Mouse (Mus musculus): ENCODE measurements around the gene Shmt2. TPM values are rescaled to one million over a fixed set of nuclear protein-coding genes. Genes with fewer than 3 reads are reported as not detected.
A peak's percentile ranks its signal among the peaks of the same experiment; 100 is the strongest.

The Shmt2 gene
- polyA plus RNA-seq, 1 experiment from 2014 or later: 64.8 TPM

DNA sequence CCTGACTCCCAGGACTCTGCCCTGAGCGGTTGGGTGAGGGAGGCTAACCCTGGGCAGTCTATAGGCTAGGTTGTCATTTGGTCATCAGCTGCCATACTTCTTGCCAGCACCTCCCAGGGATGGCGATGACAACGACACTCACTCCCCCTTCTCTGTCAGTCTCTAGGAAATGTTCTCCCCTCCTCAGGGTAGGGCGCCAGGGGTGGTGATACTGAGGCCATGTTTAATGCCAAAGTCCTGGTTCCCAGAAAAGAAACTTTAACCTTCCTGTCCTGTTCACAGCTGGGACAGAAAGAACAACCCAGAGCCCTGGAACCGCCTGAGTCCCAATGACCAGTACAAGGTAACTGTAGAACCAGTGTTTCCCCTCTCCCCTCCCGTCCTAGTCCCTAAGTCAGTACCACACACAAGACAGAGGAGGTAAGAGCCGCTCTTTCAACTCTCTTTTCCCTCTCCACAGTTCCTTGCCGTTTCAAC lies 6.2 kb downstream of the Shmt2 start:
- Histone ChIP-seq H3K9ac (no peak overlapping the region), H3K9me3 (no peaks in the 10 kb centered on the region), H3K36me3 (peaks cover 10% of the 10 kb centered on the region), H3K4me2 (peak overlapping the region; percentile 12; the same call in 1 of the 2 replicates), H3K27me3 (no peaks in the 10 kb centered on the region), H3K4me3 (no peak overlapping the region), H3K27ac (replicated peaks) (no peak overlapping the region; the same call in 1 of the 2 replicates), H3K4me1 (replicated peaks) (peaks cover 66% of the 10 kb centered on the region)
- no peak for ATAC-seq (ENCODE audit: low FRiP score, low read depth)
- 26% methylated on average over 8 of the region's 8 CpGs for WGBS

DNA sequence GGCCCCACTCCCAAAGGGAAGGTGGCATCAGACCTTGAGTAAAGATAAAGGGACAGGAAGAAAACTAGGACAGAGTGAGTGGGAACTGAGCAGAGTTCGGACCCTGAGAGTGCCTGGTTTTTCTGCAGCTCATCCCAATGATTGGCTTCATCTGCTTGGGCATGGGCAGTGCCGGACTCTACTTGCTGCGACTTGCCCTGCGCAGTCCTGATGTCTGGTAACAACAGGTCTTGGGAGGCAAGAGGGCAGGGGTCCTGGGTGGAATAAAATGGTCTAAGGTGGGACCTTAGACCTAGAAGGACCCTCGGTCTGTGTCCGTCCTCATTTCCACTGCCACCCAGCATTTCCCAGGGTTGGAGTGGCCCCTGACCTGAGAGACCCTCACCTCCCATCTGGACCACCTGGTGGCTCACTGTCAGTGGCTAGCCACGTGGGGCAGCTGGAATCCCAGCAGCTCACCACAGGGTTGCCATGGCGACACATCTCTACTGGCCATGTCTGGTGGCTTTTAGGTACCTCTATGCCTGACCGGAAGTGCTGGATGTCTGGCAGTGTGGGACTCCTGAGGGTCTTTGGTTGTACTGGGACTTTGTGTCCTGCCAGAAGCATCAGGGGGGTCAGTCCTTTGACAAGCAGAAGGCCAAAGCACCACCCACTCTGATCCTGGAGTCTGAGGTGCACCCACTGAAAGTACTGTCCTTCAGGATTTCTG lies 6.8 kb downstream of the Shmt2 start:
- H3K9me3 ChIP-seq: no peaks in the 10 kb centered on the region
- WGBS: 25% methylated on average over 9 of the region's 9 CpGs
- H3K4me1 ChIP-seq (replicated peaks): peaks cover 68% of the 10 kb centered on the region
- H3K27me3 ChIP-seq: no peaks in the 10 kb centered on the region
- H3K27ac ChIP-seq (replicated peaks): no peak overlapping the region
- ATAC-seq (ENCODE audit: low FRiP score, low read depth): no peak
- peak overlapping the region; percentile 6; the same call in 1 of the 2 replicates for H3K4me2 ChIP-seq
- H3K36me3 ChIP-seq: peaks cover 10% of the 10 kb centered on the region
- H3K4me3 ChIP-seq: no peak overlapping the region
- no peak overlapping the region for H3K9ac ChIP-seq

DNA sequence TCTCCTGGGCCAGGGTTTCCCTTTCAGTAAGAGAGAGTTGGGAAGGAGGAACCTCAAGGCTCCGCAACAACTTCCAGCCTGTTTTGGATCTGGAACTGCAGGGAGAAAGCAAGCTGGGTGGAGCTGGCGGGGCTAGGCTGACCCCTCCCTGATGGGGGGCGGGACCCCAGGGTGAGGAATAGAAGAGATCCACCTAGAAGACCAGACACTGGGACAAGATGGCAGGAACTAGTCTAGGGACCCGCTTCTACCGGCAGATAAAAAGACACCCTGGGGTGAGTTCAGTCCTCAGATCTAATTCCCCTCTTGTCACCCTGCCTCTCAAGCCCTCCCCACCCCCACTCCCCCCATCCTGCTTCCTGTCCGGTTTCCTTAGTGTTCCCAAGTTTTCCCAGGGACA lies 7.5 kb downstream of the Shmt2 start, which contains the start of gene Ndufa4l2:
Gene Ndufa4l2, plus strand, starts transcription at position 204 of the 400 bp plus-strand sequence.
- Histone ChIP-seq H3K4me2 (peak within 1 kb of the TSS; percentile 97), H3K4me1 (replicated peaks) (peaks cover 75% of the 10 kb centered on the region), H3K27me3 (no peaks in the 10 kb centered on the region), H3K27ac (replicated peaks) (peak within 1 kb of the TSS; percentile 99; the same call in 1 of the 2 replicates), H3K9ac (no peak within 1 kb of the TSS), H3K9me3 (no peaks in the 10 kb centered on the region), H3K36me3 (peaks cover 10% of the 10 kb centered on the region), H3K4me3 (0 out of 2 replicates have a peak within 1 kb of the TSS, but pooled peaks have one; percentile 9)
- ATAC-seq (ENCODE audit: low FRiP score, low read depth): no peak
- 16% methylated on average over 6 of the region's 6 CpGs for WGBS

DNA sequence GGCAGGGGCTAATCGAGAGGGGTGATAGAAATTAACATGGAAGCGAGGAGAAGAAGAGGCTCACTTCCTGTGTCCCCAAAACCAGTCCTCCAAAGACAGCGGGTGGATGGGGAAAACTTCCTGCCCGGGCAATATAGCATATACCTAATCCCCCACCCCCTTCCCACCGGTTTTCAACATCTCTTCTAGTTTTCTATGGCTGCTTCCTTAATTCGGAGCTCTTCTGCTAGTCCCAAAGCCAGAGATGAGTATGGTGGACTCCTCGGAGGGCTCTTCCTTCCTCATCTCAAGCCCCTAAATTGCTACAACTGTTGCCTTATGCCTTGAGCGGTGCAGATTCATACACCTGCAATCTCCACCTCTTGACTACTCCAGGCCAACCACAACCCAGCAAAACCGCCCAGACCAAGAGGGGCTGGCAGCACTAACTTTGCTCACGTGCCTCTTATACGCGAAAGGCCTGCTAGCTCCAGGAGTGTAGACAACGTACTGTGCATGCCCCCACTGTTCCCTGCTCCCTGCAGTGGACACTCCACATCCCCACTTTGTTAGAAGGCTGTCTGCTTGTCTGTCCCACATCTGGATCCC lies 8.0 kb downstream of the Shmt2 start:
- Histone ChIP-seq H3K9ac (no peak overlapping the region), H3K4me3 (0 out of 2 replicates have a peak overlapping the region, but pooled peaks have one; percentile 9), H3K27me3 (no peaks in the 10 kb centered on the region), H3K4me1 (replicated peaks) (peaks cover 80% of the 10 kb centered on the region), H3K27ac (replicated peaks) (0 out of 2 replicates have a peak overlapping the region, but pooled peaks have one; percentile 99), H3K4me2 (peak overlapping the region; percentile 97; the same call in 1 of the 2 replicates), H3K9me3 (no peaks in the 10 kb centered on the region), H3K36me3 (peaks cover 10% of the 10 kb centered on the region)
- no peak for ATAC-seq (ENCODE audit: low FRiP score, low read depth)
- WGBS: 19% methylated on average over 13 of the region's 13 CpGs

DNA sequence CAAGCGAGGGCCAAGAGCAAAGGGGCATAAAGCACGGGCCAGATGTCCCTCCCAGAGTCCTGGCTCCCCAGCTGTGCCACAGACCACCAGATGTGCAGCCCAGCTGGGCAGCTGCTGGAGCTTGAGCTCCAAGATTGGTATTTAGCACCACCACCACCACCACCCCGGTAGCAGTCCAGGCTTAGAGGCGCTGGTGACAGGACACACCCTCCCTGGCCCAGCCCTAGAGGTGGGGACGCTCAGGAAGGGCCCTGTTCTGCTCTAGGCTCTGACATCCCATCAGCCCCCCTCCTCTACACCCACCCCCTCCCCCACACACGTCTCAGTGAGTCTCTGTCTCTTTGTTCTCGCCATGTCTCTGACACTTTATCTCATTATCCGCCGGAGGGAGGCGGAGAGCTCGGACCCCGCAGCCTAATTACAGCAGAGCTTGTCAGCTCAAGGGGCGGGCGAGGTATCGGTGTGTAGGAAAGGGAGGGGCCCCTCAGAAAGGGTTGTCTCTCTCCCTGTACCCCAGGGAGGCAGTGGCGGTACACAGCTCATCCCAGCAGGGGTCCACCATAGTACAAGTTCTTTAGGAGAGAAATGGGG lies 8.6 kb downstream of the Shmt2 start:
- WGBS: 2% methylated on average over 16 of the region's 16 CpGs
- Histone ChIP-seq H3K27me3 (no peaks in the 10 kb centered on the region), H3K9ac (peak overlapping the region; percentile 26), H3K36me3 (peaks cover 9% of the 10 kb centered on the region), H3K9me3 (no peaks in the 10 kb centered on the region), H3K27ac (replicated peaks) (peak overlapping the region; percentile 99), H3K4me1 (replicated peaks) (peaks cover 86% of the 10 kb centered on the region), H3K4me3 (peak overlapping the region; percentile 9; the same call in 1 of the 2 replicates), H3K4me2 (peak overlapping the region; percentile 97)
- ATAC-seq (ENCODE audit: low FRiP score, low read depth): no peak

DNA sequence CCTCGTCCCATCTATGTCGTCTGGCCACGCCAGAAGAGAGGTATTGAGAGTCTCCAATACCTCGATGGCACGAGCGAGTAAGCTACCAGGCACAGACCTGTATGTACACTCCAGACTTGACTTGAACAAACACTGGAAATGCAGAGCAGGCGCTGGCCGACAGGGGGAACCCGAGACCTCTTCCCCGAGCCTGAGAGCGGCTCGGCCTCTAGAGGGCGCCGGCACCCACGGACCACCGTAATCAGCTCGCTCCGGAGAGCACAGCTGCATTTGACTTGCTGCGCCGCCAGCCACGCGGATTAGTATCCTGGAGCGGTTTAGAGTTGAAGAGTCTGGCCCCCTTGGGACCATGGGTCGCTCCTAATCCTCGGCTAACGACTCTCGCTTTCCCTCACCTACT lies 9.4 kb downstream of the Shmt2 start:
- no peaks in the 10 kb centered on the region for H3K27me3 ChIP-seq
- peak overlapping the region; percentile 9; the same call in 1 of the 2 replicates for H3K4me3 ChIP-seq
- peak overlapping the region; percentile 41 for H3K9ac ChIP-seq
- peaks cover 94% of the 10 kb centered on the region for H3K4me1 ChIP-seq (replicated peaks)
- peak; percentile 6; the same call in 1 of the 2 replicates for ATAC-seq (ENCODE audit: low FRiP score, low read depth)
- H3K27ac ChIP-seq (replicated peaks): peak overlapping the region; percentile 99
- peak overlapping the region; percentile 97 for H3K4me2 ChIP-seq
- under 1% methylated on average over 27 of the region's 27 CpGs for WGBS
- H3K36me3 ChIP-seq: peaks cover 2% of the 10 kb centered on the region; the same call in 1 of the 2 replicates
- no peaks in the 10 kb centered on the region for H3K9me3 ChIP-seq

DNA sequence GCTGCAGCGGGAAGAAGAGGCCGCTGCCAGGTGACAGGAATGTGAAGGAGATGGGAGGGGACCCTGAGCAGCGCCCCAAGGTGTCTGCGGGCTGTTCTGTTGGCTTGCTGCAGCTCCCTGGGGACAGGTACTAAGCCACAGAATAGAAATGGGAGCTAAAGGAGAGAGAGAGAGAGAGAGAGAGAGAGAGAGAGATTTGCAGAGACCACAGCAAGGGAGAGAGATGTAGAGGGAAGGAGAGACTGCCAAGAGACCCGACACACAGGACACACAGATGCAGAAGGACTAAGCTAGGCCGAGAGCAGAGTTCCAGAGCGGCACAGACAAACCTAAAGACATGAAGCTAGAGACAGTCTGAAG lies 10.0 kb downstream of the Shmt2 start:
- ATAC-seq (ENCODE audit: low FRiP score, low read depth): no peak
- H3K9me3 ChIP-seq: no peaks in the 10 kb centered on the region
- peaks cover 96% of the 10 kb centered on the region for H3K4me1 ChIP-seq (replicated peaks)
- H3K27ac ChIP-seq (replicated peaks): peak overlapping the region; percentile 99
- no peaks in the 10 kb centered on the region for H3K27me3 ChIP-seq
- no peaks in the 10 kb centered on the region for H3K36me3 ChIP-seq
- H3K9ac ChIP-seq: peak overlapping the region; percentile 65
- peak overlapping the region; percentile 97 for H3K4me2 ChIP-seq
- under 1% methylated on average over 7 of the region's 7 CpGs for WGBS
- peak overlapping the region; percentile 42 for H3K4me3 ChIP-seq

DNA sequence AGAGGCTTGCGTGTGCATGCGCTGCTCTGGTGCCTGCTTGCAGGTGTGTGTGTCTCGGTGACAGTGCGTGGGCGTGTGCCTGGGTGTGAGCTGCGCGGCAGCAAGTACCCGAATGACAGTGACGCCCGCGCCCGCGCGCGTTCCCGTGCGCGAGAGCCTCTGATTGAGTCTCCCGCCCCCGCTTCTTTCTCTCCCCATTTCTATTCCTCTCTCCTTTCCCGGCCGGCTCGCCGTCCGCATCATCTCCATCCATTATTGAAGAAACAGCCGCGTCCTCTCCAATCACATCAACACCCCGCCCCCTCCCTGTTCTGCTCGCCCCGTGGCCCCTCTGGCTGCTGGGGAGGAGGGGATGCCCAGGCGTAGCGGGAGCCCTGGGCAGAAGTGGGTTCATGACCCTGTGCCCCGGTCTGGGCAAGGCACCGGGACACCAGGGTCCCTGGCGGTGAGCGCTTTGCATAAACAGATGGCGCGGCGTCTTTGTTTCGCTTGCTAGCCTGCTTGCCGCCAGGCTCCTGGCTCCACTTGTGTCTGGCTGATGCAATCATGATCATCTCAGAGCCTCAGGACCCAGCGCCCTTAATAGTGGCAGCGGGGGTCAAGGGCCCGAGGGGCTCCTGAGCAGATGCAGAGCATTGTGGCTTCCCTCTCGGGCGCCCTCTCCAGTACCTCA lies 10.5 kb downstream of the Shmt2 start:
- WGBS: under 1% methylated on average over 46 of the region's 46 CpGs
- Histone ChIP-seq H3K9me3 (no peaks in the 10 kb centered on the region), H3K27me3 (0 out of 2 replicates have a peak, but pooled peaks cover 3% of the 10 kb centered on the region), H3K9ac (peak overlapping the region; percentile 65), H3K36me3 (no peaks in the 10 kb centered on the region), H3K4me2 (peak overlapping the region; percentile 97), H3K27ac (replicated peaks) (peak overlapping the region; percentile 99), H3K4me1 (replicated peaks) (peaks cover 91% of the 10 kb centered on the region), H3K4me3 (peak overlapping the region; percentile 42)
- peak; percentile 23 for ATAC-seq (ENCODE audit: low FRiP score, low read depth)

DNA sequence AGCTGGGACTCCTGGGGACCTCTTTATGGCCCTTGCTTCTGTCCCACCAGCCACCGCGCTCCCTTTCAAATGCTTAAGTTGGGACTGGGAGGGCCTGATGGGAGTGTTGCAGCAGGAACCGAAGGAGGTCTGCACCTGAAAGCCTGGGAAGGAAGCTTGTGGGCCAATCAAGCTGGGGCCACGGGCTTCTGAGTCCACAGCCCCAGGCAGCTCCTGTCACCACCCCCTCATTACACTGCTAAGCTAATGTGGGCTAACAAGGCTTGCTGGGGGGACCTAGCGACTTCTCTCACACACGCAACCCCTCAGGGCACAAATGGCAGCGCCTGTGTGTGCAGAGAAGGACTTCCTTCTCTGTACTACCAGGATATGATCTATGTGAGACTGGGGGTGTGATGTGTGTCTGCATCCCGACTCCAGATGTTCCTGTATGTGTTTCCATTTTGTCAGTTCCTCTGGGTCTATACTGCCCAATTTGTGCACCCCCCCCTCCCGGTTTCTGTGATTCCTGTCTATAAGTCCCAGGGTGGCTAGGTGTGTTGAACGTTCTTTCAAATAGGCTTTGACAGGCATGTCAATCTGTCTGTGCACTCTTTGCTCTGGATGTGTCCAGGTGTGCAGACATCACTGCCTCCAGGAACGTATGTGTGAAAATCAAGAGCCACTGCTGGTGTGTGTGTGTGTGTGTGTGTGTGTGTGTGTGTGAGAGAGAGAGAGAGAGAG lies 11.2 kb downstream of the Shmt2 start:
- ATAC-seq (ENCODE audit: low FRiP score, low read depth): no peak
- WGBS: 10% methylated on average over 11 of the region's 11 CpGs
- Histone ChIP-seq H3K4me1 (replicated peaks) (peaks cover 84% of the 10 kb centered on the region), H3K27ac (replicated peaks) (peak overlapping the region; percentile 99), H3K36me3 (no peaks in the 10 kb centered on the region), H3K4me3 (peak overlapping the region; percentile 42), H3K4me2 (peak overlapping the region; percentile 97), H3K9me3 (no peaks in the 10 kb centered on the region), H3K27me3 (0 out of 2 replicates have a peak, but pooled peaks cover 3% of the 10 kb centered on the region), H3K9ac (peak overlapping the region; percentile 65; the same call in 1 of the 2 replicates)

DNA sequence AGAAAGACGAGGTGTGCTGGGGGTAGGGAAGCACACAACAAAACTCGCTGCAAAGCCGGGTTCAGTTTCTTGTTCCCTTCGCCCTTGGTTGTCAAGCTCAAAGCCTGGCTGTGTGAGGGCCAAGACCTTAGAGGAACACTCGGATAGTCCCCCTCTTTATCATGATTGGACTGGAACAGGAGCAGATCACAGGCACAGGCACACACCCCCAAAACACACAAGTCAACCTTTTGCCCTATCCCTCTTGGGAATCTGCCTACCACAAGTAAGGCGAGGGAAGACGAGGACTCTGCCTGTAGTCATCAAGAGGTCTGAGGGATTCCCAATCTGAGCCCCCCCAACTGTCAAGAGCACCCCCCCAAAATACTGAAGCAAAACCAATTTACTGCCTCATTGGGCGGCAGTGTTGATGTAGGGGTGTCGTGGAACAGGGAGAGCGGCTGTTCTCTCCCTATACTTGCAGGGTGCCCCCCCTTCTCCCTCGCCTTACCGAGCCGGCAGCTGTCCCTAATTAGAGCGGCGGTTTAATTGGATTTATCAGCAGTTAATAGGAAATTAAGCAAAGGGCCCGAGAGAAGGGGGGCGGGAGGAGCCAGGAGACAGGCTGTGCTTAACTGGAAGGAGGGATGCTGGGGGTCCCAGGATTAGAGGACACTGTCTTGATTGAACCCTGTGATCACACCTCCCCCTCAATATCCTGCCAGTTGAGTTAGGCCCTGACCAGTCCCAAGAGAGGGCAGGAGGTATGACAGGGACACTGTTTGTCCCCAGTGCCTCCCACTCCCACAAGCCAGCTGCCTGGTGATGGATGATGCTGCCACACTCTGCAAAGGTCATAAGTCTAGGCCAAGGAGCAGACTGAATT lies 12.2 kb downstream of the Shmt2 start:
- no peaks in the 10 kb centered on the region for H3K36me3 ChIP-seq
- peak overlapping the region; percentile 74 for H3K4me2 ChIP-seq
- 6% methylated on average over 17 of the region's 17 CpGs for WGBS
- H3K27ac ChIP-seq (replicated peaks): peak overlapping the region; percentile 99
- 0 out of 2 replicates have a peak, but pooled peaks cover 3% of the 10 kb centered on the region for H3K27me3 ChIP-seq
- H3K4me3 ChIP-seq: peak overlapping the region; percentile 40
- ATAC-seq (ENCODE audit: low FRiP score, low read depth): no peak; the same call in 1 of the 2 replicates
- H3K9me3 ChIP-seq: no peaks in the 10 kb centered on the region
- peak overlapping the region; percentile 44 for H3K9ac ChIP-seq
- H3K4me1 ChIP-seq (replicated peaks): peaks cover 75% of the 10 kb centered on the region
